Mouse (Mus musculus) embryonic facial prominence, embryonic 13.5 days (tissue): ENCODE data around the gene Enah. TPM values are rescaled to one million over a fixed set of nuclear protein-coding genes. Genes with fewer than 3 reads are reported as not detected.
A peak's percentile ranks its signal among the peaks of the same experiment; 100 is the strongest.

Experiments
- ATAC-seq: fragments of 200-750 bp; cut with Nextera tagmentation; 2 replicates; pipeline ENCODE4 v1.8.0; 2017; ENCODE audit warnings: low read depth; ENCODE audit not compliant: insufficient number of reproducible peaks, insufficient read depth, low FRiP score, low TSS enrichment
- H3K27ac ChIP-seq: fragments of 300-500 bp; sonication (generic); 2 replicates; pipeline ENCODE4 v1.5.1; 2015; ENCODE audit warnings: moderate library complexity, mild to moderate bottlenecking, inconsistent platforms
- H3K27me3 ChIP-seq: fragments of 300-500 bp; sonication (generic); 2 replicates; pipeline ENCODE4 v1.6.1; 2015; ENCODE audit warnings: mild to moderate bottlenecking, inconsistent platforms
- H3K36me3 ChIP-seq: fragments of 300-500 bp; sonication (generic); 2 replicates; pipeline ENCODE4 v1.6.1; 2015; ENCODE audit warnings: mild to moderate bottlenecking, inconsistent platforms
- H3K4me1 ChIP-seq: fragments of 300-500 bp; sonication (generic); 2 replicates; pipeline ENCODE4 v1.6.1; 2015; ENCODE audit warnings: inconsistent platforms
- H3K4me2 ChIP-seq: fragments of 300-500 bp; sonication (generic); 2 replicates; pipeline ENCODE4 v1.6.1; 2015; ENCODE audit warnings: moderate library complexity, mild to moderate bottlenecking, inconsistent platforms
- H3K4me3 ChIP-seq: fragments of 300-500 bp; sonication (generic); 2 replicates; pipeline ENCODE4 v1.5.1; 2015; ENCODE audit warnings: mild to moderate bottlenecking, inconsistent platforms
- H3K9ac ChIP-seq: fragments of 300-500 bp; sonication (generic); 2 replicates; pipeline ENCODE4 v1.6.1; 2015; ENCODE audit warnings: mild to moderate bottlenecking, inconsistent platforms
- H3K9me3 ChIP-seq: fragments of 300-500 bp; sonication (generic); 2 replicates; pipeline ENCODE4 v1.6.1; 2016; ENCODE audit warnings: inconsistent platforms
- WGBS: fragments of 180-500 bp; shearing (Covaris S2); methylation state at CpG from one replicate; pipeline ENCODE4 v1.1.7; 2015; ENCODE audit warnings: mixed read lengths; 5-methylcytosine and 5-hydroxymethylcytosine counted together
- polyA plus RNA-seq: library from polyadenylated mRNA; unstranded; fragments of >200 nt; fragmentation: Nextera tagmentation; extraction: Ambion mirVana; gene quantifications from 2 replicates; pipeline ENCODE4 v1.2.1, GENCODE M21; 2015

The Enah gene
- polyA plus RNA-seq, 1 experiment from 2014 or later = 28.0 TPM

DNA sequence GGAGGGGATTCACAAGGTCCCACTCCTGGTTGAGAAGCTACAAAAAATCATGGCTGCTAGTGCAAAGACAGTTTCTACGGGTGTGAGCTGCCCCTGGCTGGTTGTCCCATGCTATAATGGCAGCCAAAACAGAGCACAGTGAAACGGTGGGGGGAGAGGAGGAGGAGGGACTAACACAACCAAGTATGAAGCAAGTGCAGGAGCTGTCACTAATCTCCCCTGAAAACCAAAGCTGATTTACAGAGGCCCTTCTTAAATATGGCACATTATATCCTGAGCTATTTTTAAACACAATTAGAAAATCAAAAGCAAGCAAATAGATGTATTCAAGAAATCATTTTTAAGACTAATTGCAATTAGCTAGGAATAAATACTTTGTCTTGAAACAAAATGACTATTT lies 32.6 kb downstream of the Enah start:
- no peaks in the 10 kb centered on the region for H3K9me3 ChIP-seq
- no peak overlapping the region for H3K4me3 ChIP-seq
- 57% methylated on average over 2 of the region's 2 CpGs for WGBS
- H3K27me3 ChIP-seq = no peaks in the 10 kb centered on the region
- no peak overlapping the region for H3K9ac ChIP-seq
- peaks cover 12% of the 10 kb centered on the region; the same call in 1 of the 2 replicates for H3K4me1 ChIP-seq
- H3K36me3 ChIP-seq = peaks cover 14% of the 10 kb centered on the region; the same call in 1 of the 2 replicates
- H3K4me2 ChIP-seq = no peak overlapping the region
- H3K27ac ChIP-seq = peak overlapping the region; percentile 28; the same call in 1 of the 2 replicates
- ATAC-seq = no peak

DNA sequence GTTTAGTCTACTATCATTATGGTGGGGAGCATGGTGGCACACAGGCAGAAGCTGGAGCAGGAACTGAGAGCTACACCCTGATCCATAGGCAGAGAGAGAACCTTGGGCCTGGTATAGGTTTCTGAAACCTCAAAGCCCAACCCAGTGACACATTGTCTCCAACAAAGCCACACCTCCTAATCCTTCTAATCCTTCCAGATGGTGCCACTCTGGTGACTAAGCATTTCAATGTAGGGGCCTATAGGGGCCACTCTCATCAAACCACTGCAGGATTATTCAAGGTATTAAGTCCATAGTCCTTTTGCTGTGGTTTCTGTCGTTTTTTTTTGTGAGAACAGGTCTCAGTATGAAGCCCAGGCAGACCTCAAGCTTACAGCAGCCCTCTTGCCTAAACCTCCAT lies 33.9 kb downstream of the Enah start:
- 73% methylated on average over 1 of the region's 1 CpGs for WGBS
- H3K9ac ChIP-seq = no peak overlapping the region
- no peaks in the 10 kb centered on the region for H3K9me3 ChIP-seq
- H3K36me3 ChIP-seq = peaks cover 14% of the 10 kb centered on the region; the same call in 1 of the 2 replicates
- H3K27me3 ChIP-seq = no peaks in the 10 kb centered on the region
- ATAC-seq = no peak
- peaks cover 12% of the 10 kb centered on the region; the same call in 1 of the 2 replicates for H3K4me1 ChIP-seq
- no peak overlapping the region for H3K4me2 ChIP-seq
- H3K4me3 ChIP-seq = no peak overlapping the region
- no peak overlapping the region for H3K27ac ChIP-seq

DNA sequence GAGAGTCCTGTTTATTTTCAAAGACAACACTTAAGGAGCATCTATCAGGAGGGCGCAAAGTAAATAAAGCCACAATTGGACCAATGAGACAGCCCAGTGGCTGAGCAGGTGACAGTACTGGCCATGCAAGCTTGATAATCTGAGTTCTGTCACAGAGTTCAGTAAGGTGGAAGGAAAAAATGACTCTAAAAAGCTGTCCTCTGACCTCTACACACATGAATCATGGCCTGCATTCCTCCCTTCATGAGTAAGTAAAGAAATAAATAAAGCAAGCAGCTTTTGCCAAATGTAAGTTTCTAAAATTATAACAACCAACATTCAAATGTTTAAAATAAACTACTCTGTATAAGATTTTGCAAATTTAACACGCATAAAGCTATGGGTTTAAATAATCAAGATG lies 35.0 kb downstream of the Enah start:
- no peak overlapping the region for H3K4me3 ChIP-seq
- H3K27ac ChIP-seq = no peak overlapping the region
- peaks cover 10% of the 10 kb centered on the region; the same call in 1 of the 2 replicates for H3K4me1 ChIP-seq
- H3K36me3 ChIP-seq = peaks cover 14% of the 10 kb centered on the region; the same call in 1 of the 2 replicates
- H3K9me3 ChIP-seq = no peaks in the 10 kb centered on the region
- H3K27me3 ChIP-seq = no peaks in the 10 kb centered on the region
- H3K4me2 ChIP-seq = no peak overlapping the region
- ATAC-seq = no peak
- 94% methylated on average over 2 of the region's 2 CpGs for WGBS
- H3K9ac ChIP-seq = no peak overlapping the region

DNA sequence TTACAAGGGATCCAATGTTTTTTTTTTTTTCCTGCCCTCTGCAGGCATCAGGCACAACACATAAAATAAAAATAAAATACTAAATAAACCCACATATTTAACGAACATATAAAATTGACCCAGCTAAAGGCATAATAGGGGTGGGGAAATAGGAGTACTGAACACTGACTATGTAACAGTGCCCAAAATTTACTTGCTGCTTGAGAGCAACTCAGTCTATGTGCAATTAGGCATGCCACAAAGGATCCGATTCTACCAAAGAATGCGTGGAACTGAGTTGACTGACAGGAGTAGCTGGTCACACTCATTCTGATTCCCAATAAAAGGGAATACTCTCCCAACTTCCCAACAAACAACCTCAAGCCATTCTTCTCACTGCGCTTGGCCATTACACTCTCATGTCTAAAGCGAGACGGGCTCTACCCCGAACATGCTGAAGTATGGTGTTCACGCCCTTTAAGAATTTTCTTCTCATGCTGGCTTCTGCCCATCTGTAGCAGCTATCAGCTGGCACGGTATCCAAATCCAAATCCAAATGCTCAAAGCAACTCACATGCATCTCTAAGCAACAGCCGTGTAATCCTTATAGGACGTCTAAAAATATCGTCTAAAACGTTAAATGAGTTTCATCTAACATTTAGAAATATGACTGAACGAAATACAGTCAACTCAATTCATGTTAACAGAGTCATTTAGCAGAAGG lies 39.6 kb downstream of the Enah start:
- Histone ChIP-seq H3K4me1 (no peaks in the 10 kb centered on the region), H3K36me3 (peaks cover 18% of the 10 kb centered on the region; the same call in 1 of the 2 replicates), H3K9ac (no peak overlapping the region), H3K4me3 (no peak overlapping the region), H3K27ac (no peak overlapping the region), H3K4me2 (no peak overlapping the region), H3K9me3 (no peaks in the 10 kb centered on the region), H3K27me3 (no peaks in the 10 kb centered on the region)
- WGBS = 82% methylated on average over 14 of the region's 14 CpGs
- ATAC-seq = no peak

DNA sequence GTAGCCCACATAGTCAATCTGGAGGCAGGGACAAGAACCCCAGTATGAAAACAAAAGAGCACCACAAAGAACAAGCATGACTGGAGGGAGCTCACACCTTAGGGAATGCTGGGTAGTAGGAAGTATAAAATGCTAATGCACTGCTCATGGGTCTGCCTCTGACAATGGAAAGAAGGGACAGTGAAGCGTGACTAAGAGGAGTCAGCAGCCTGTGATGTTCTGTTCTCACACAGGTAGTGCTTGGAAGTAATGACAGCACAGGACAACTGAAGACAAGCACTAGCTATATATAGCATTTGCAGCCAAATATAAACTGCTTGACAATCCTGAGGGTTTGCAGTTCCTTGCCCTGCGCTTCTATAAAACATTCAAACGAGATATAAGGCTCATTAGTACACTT lies 44.3 kb downstream of the Enah start:
- Histone ChIP-seq H3K4me2 (no peak overlapping the region), H3K36me3 (0 out of 2 replicates have a peak, but pooled peaks cover 4% of the 10 kb centered on the region), H3K4me1 (peaks cover 10% of the 10 kb centered on the region; the same call in 1 of the 2 replicates), H3K27me3 (no peaks in the 10 kb centered on the region), H3K27ac (no peak overlapping the region), H3K4me3 (no peak overlapping the region), H3K9ac (no peak overlapping the region), H3K9me3 (no peaks in the 10 kb centered on the region)
- no peak for ATAC-seq
- 91% methylated on average over 3 of the region's 3 CpGs for WGBS

DNA sequence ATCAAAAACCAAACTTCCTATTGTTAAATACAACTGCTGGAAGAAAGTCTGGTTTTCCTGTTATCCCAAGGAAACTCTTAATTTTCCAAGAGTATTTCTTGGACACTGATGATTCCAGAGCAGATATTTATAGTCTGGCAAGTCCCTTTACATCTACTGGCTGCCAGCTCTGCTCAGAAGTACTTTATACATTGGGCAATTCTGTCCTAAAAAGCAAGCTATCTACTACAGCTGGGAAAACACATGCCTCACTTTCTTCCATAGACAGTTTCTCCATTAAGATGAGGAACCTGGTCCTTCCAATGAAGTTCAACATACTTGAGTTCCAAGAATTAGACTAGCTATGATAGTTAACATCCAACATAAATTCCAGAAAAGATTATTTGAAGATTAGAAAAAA lies 44.9 kb downstream of the Enah start:
- Histone ChIP-seq H3K4me2 (no peak overlapping the region), H3K36me3 (0 out of 2 replicates have a peak, but pooled peaks cover 4% of the 10 kb centered on the region), H3K4me1 (peaks cover 10% of the 10 kb centered on the region; the same call in 1 of the 2 replicates), H3K27ac (no peak overlapping the region), H3K9ac (no peak overlapping the region), H3K4me3 (no peak overlapping the region), H3K9me3 (no peaks in the 10 kb centered on the region), H3K27me3 (no peaks in the 10 kb centered on the region)
- ATAC-seq = no peak

DNA sequence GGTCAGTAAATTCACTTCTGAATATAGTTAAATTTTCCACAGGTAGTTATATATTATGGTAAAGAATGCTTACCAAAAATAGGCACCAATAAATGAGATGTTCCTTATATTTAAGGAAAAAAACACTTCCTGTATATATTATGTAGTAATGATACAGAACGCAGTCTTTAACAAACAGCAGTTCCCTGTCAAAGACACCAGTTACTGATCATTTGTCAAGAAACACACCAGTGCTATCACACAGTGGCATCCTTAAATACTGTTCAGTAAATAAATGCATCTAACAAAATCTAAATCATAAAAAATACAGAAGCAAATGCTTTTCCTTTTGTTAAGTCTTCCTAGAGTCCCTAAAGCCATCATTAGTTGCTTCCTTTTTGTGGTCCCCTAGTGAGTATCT lies 54.5 kb downstream of the Enah start:
- Histone ChIP-seq H3K4me2 (no peak overlapping the region), H3K27ac (no peak overlapping the region), H3K4me1 (peaks cover 21% of the 10 kb centered on the region), H3K9me3 (no peaks in the 10 kb centered on the region), H3K9ac (no peak overlapping the region), H3K27me3 (no peaks in the 10 kb centered on the region), H3K36me3 (peaks cover 7% of the 10 kb centered on the region), H3K4me3 (no peak overlapping the region)
- WGBS = 90% methylated on average over 1 of the region's 1 CpGs
- no peak for ATAC-seq

DNA sequence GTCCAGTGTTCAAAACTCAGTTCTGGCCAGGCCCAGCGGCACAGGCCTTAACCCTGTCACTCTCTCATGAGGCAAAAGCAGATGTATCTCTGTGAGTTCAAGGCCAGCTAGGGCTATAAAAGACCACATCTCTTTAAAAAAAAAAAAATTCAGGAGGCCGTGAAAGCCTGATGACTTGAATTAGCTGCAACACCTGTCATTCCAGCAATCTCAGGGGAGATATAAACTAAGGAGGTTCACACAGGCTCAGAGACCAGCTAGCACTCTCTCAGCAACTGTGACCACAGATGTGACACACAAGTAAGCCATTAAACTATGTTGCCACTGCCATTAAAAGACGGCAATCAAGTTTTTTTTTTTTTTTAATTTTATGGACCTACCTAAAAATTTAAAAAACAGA lies 56.0 kb downstream of the Enah start:
- H3K4me2 ChIP-seq = no peak overlapping the region
- H3K9ac ChIP-seq = no peak overlapping the region
- H3K4me1 ChIP-seq = peaks cover 23% of the 10 kb centered on the region
- H3K27me3 ChIP-seq = no peaks in the 10 kb centered on the region
- no peaks in the 10 kb centered on the region for H3K9me3 ChIP-seq
- 77% methylated on average over 3 of the region's 3 CpGs for WGBS
- no peak overlapping the region for H3K27ac ChIP-seq
- no peak overlapping the region for H3K4me3 ChIP-seq
- H3K36me3 ChIP-seq = peaks cover 7% of the 10 kb centered on the region
- ATAC-seq = no peak

DNA sequence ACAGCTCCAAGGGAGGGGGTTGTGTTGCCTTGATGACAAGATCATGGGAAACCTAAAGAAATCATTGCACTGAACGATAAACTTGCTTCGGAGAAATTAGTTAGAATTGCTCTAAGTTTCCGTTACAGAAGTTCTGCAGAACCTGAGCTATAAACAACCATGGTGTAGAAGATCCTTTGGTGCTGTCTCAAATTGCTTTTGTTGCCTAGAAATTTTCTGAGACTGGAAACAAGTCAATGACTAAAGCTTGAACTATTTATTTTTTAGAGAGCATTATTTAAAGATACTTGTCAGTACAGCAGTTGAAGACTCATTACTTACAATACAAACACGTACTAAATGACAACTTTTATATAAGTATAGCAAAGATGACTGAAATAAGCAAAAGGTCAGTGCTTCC lies 56.4 kb downstream of the Enah start:
- H3K4me3 ChIP-seq = no peak overlapping the region
- H3K4me2 ChIP-seq = no peak overlapping the region
- H3K9ac ChIP-seq = no peak overlapping the region
- H3K36me3 ChIP-seq = peaks cover 7% of the 10 kb centered on the region
- no peaks in the 10 kb centered on the region for H3K27me3 ChIP-seq
- no peak overlapping the region for H3K27ac ChIP-seq
- H3K4me1 ChIP-seq = peaks cover 23% of the 10 kb centered on the region
- ATAC-seq = no peak
- WGBS = 86% methylated on average over 4 of the region's 4 CpGs
- H3K9me3 ChIP-seq = no peaks in the 10 kb centered on the region

DNA sequence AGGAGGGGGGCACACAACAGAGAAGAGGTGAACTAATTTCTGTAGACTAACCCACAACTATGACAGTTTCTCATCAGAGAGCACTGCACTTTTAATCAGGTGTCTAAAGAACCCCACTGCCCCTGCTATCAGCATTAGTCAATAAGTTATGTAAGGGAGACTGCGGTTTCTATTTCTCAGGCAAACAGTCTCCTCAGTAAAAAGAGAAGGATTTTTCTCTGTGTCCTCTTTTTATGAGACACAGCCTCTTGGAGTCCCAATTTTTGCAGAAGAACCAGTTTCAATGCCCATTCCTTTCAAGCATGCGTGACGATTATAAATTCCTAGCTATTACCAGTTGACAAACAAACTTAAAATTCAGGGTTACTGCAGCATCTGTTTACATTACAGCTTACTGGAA lies 59.4 kb downstream of the Enah start:
- H3K4me3 ChIP-seq = no peak overlapping the region
- no peak overlapping the region for H3K27ac ChIP-seq
- H3K36me3 ChIP-seq = peaks cover 10% of the 10 kb centered on the region
- ATAC-seq = no peak
- peaks cover 4% of the 10 kb centered on the region for H3K4me1 ChIP-seq
- H3K9me3 ChIP-seq = no peaks in the 10 kb centered on the region
- 84% methylated on average over 3 of the region's 3 CpGs for WGBS
- H3K9ac ChIP-seq = no peak overlapping the region
- no peak overlapping the region for H3K4me2 ChIP-seq
- no peaks in the 10 kb centered on the region for H3K27me3 ChIP-seq

DNA sequence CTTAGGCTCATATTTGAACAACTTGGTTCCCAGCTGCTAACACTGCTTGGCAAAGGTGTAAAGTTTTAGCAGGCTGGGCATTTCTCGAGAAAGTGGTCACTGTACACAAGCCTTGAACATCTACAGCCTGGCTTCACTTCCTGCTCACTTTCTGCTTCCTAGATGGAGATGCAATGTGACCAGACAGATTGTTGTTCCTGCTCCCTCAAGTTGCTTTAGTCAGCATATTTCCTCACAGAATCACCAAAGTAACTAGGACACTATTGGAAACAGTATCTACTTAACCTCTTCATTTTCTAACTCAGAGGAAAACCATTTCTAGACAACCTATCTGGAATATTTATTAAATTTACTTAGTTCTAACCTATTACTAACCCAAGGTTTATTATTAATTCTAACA lies 61.4 kb downstream of the Enah start:
- ATAC-seq = no peak
- no peaks in the 10 kb centered on the region for H3K27me3 ChIP-seq
- H3K4me3 ChIP-seq = no peak overlapping the region
- peaks cover 4% of the 10 kb centered on the region for H3K4me1 ChIP-seq
- H3K27ac ChIP-seq = no peak overlapping the region
- peaks cover 10% of the 10 kb centered on the region for H3K36me3 ChIP-seq
- WGBS = 84% methylated on average over 1 of the region's 1 CpGs
- H3K4me2 ChIP-seq = no peak overlapping the region
- H3K9me3 ChIP-seq = no peaks in the 10 kb centered on the region
- no peak overlapping the region for H3K9ac ChIP-seq

DNA sequence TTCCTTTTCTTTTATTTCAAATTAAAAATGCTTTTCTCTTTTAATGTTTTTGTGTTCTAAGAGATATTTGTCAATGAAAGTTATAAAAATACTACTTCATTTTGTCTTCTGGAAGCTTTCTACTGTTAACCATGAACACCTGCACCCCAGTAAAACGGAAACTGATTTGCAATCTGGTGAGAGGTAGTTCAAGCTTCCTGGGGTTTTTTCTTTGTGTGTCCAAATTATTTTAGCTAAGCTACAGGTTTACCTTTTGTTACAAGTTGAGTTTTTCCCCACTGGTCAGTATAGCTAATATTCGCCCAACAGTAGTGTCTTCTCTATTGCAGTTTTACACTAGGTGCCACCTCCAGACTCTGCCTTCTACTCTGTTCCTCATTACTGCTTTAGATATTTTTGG lies 62.1 kb downstream of the Enah start:
- Histone ChIP-seq H3K9ac (no peak overlapping the region), H3K4me1 (peaks cover 4% of the 10 kb centered on the region; the same call in 1 of the 2 replicates), H3K27ac (no peak overlapping the region), H3K27me3 (no peaks in the 10 kb centered on the region), H3K4me3 (no peak overlapping the region), H3K4me2 (no peak overlapping the region), H3K9me3 (no peaks in the 10 kb centered on the region), H3K36me3 (peaks cover 10% of the 10 kb centered on the region)
- 92% methylated on average over 2 of the region's 2 CpGs for WGBS
- ATAC-seq = no peak
